Mouse (Mus musculus): ENCODE measurements around the gene Fgf12.

DNA sequence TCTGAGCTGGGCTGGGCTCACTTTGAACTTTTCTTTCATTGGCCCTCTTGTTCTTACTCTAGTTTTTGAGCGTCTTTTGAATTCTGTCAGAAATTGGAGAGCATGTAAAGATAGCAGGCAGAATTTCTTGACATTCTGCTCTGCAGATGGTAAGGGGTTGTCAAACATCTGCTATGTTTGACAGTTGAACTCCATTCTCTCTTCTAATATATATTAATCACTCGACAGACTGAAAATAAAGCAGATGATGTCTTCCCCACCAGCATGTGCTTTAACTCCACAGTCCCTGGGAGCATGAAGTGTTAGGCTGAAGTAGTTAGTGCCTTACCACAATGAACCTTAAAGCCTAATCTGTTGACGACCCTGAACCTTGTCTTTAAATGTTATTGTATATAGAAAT lies 267.9 kb downstream of the Fgf12 start:
- no peak for TF ChIP-seq CTCF (IDR thresholded peaks at IDR 0.05; ENCODE audit: control insufficient read depth, insufficient read depth, insufficient read length)
- no peak for TF ChIP-seq MAX (IDR thresholded peaks at IDR 0.05)
- TF ChIP-seq CEBPB (IDR thresholded peaks at IDR 0.05; ENCODE audit: low read depth), result no peak
- TF ChIP-seq MYOG (IDR thresholded peaks at IDR 0.05; ENCODE audit: control insufficient read depth, extremely low read depth, insufficient read length), result no peak
- TF ChIP-seq USF1 (IDR thresholded peaks at IDR 0.05; ENCODE audit: low read depth), result no peak
- TF ChIP-seq FOSL1 (IDR thresholded peaks at IDR 0.05; ENCODE audit: insufficient read depth, low read length, poor library complexity, severe bottlenecking), result no peak

Measured in C2C12 (cell line).